Mouse (Mus musculus) embryonic facial prominence, embryonic 11.5 days (tissue): ENCODE measurements at regions not wholly inside any gene's neighbourhood (a gene's known extent, or its start where the extent isn't known, plus 50 kb on each side); places are given as distances from the start of the nearest gene placed in this dataset.
"Not testable (repeated sequence)": the region's sequence is repeated elsewhere in the genome, so short reads cannot be mapped to it uniquely, and the experiment has no call there.

Experiments
- ATAC-seq: fragments of 200-750 bp; cut with Nextera tagmentation; replicated peaks from 2 replicates; pipeline ENCODE4 v1.8.0; 2017; ENCODE audit warnings: low read depth; ENCODE audit not compliant: insufficient number of reproducible peaks, low FRiP score, low TSS enrichment
- DNase-seq: peaks from one replicate; pipeline ENCODE4 v3.0.0-alpha.2; 2015; ENCODE audit warnings: low spot score
- H3K27ac ChIP-seq: fragments of 300-500 bp; sonication (generic); replicated peaks from 2 replicates; pipeline ENCODE4 v1.5.1; 2014; ENCODE audit warnings: mild to moderate bottlenecking, low read depth, low read length, control low read depth
- H3K27me3 ChIP-seq: fragments of 300-500 bp; sonication (generic); 2 replicates; pipeline ENCODE4 v1.6.1; 2014; ENCODE audit warnings: mild to moderate bottlenecking, low read length, moderate library complexity, mixed read lengths; ENCODE audit not compliant: control insufficient read depth, insufficient read depth
- H3K36me3 ChIP-seq: fragments of 300-500 bp; sonication (generic); replicated peaks from 2 replicates; pipeline ENCODE4 v1.6.1; 2014; ENCODE audit warnings: low read depth, mild to moderate bottlenecking, low read length, moderate library complexity, mixed read lengths; ENCODE audit not compliant: control insufficient read depth, insufficient read depth
- H3K4me1 ChIP-seq: fragments of 300-500 bp; sonication (generic); 2 replicates; pipeline ENCODE4 v1.6.1; 2014; ENCODE audit warnings: low read length, mixed read lengths; ENCODE audit not compliant: control insufficient read depth, insufficient read depth
- H3K4me2 ChIP-seq: fragments of 300-500 bp; sonication (generic); 2 replicates; pipeline ENCODE4 v1.6.1; 2014; ENCODE audit warnings: low read depth, mild to moderate bottlenecking, control low read depth, low read length, moderate library complexity
- H3K4me3 ChIP-seq: fragments of 300-500 bp; sonication (generic); 2 replicates; pipeline ENCODE4 v1.5.1; 2014; ENCODE audit warnings: low read depth, low read length, control low read depth
- H3K9ac ChIP-seq: fragments of 300-500 bp; sonication (generic); replicated peaks from 2 replicates; pipeline ENCODE4 v1.6.1; 2014; ENCODE audit warnings: mild to moderate bottlenecking, control low read depth, low read length
- H3K9me3 ChIP-seq: fragments of 300-500 bp; sonication (generic); replicated peaks from 2 replicates; pipeline ENCODE4 v1.6.1; 2016; ENCODE audit warnings: mild to moderate bottlenecking, low read length, inconsistent platforms, mixed read lengths; ENCODE audit not compliant: control insufficient read depth
- WGBS: fragments of 180-500 bp; shearing (Covaris S2); extraction: QIAGEN DNeasy Blood & Tissue Kit; methylation state at CpG from one replicate; pipeline ENCODE4 v1.1.7; 2014; 5-methylcytosine and 5-hydroxymethylcytosine counted together

GRCm38 (mm10) chr11:26739732-26740131 lies 145.9 kb upstream of the Vrk2 start:
- Histone ChIP-seq H3K27ac (no peak overlapping the region), H3K36me3 (no peaks in the 10 kb centered on the region), H3K4me2 (no peak overlapping the region), H3K9ac (no peak overlapping the region), H3K9me3 (no peaks in the 10 kb centered on the region), H3K4me1 (no peaks in the 10 kb centered on the region), H3K4me3 (no peak overlapping the region), H3K27me3 (no peaks in the 10 kb centered on the region)
- DNase-seq (no peak), ATAC-seq (no peak)
- 86% methylated on average over 4 of the region's 4 CpGs for WGBS

DNA sequence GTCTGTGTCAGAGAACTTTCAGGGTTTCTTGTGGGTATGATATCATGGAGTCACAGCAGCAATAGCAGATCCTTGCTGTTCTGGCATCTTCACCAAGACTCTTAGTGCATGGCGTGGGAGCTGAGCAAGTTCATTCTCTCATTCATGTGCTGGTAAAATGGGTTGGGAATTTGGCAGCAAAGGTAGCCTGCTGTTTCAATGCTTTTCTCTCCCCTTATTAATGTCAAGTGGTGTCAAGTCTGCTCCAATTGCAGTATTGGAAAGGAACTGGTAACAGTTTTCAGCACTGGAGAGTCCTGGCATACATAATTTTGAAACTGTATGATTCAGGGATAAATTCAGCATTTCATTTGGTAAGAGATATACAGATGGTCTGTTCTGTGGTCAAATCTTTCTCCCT lies 133.2 kb upstream of the Vrk2 start:
- WGBS = 80% methylated on average over 1 of the region's 1 CpGs
- DNase-seq = no peak

DNA sequence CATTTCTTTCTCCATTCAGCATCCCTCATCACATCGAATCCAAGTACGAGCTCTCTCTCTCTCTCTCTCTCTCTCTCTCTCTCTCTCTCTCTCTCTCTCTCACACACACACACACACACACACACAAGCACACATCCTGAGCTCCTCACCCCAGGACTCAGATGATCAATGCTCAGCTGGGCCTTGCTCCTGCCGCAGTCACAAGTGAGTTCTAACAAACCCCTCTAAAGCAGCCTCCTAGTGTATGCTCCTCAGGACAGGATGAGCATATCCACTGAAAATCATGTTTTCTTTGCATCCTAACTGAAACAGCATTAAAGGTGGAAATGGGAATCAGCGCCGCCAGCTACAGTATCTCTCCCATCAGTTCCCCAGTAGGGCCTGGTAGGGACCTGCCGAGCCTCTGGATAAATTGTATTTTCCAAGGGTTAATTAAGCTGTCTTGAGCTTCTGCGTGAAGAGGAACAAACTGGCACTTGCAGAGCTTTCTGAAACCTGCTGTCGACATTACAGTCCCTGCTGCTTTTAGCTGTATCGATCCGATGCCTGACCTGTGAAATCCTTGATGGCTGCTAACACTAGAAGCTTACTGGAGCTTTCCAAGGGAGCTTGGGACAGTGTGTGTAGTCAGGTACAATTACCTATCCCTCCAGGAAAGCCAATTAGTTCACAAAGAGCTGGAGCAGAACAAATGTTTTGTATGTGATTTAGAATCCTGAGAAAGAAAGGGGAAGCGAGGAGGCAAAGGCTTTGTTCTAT lies 131.3 kb upstream of the Vrk2 start:
- ATAC-seq (no peak), DNase-seq (no peak)
- H3K9ac ChIP-seq = no peak overlapping the region
- H3K4me3 ChIP-seq = no peak overlapping the region
- H3K4me1 ChIP-seq = no peaks in the 10 kb centered on the region
- H3K9me3 ChIP-seq = no peaks in the 10 kb centered on the region
- no peaks in the 10 kb centered on the region for H3K36me3 ChIP-seq
- no peak overlapping the region for H3K4me2 ChIP-seq
- 75% methylated on average over 11 of the region's 11 CpGs for WGBS
- H3K27ac ChIP-seq = no peak overlapping the region
- no peaks in the 10 kb centered on the region for H3K27me3 ChIP-seq

More for the DNA sequence above, 133.2 kb upstream of the Vrk2 start:
- H3K4me2 ChIP-seq = no peak overlapping the region
- no peak overlapping the region for H3K4me3 ChIP-seq
- no peak overlapping the region for H3K27ac ChIP-seq
- H3K9ac ChIP-seq = no peak overlapping the region
- no peaks in the 10 kb centered on the region for H3K9me3 ChIP-seq
- ATAC-seq = no peak
- H3K27me3 ChIP-seq = no peaks in the 10 kb centered on the region
- no peaks in the 10 kb centered on the region for H3K36me3 ChIP-seq
- no peaks in the 10 kb centered on the region for H3K4me1 ChIP-seq

- Histone ChIP-seq H3K9ac (no peak overlapping the region), H3K4me1 (no peaks in the 10 kb centered on the region), H3K27me3 (no peaks in the 10 kb centered on the region), H3K4me3 (no peak overlapping the region), H3K9me3 (no peaks in the 10 kb centered on the region), H3K4me2 (no peak overlapping the region), H3K36me3 (no peaks in the 10 kb centered on the region), H3K27ac (no peak overlapping the region)
- no peak for ATAC-seq
- 61% methylated on average over 3 of the region's 3 CpGs for WGBS
- DNase-seq = no peak
These were observed 128.5 kb upstream of the Vrk2 start for GRCm38 (mm10) chr11:26722292-26722691.

GRCm38 (mm10) chr11:26721173-26721572 lies 127.4 kb upstream of the Vrk2 start:
- no peak overlapping the region for H3K4me3 ChIP-seq
- no peak overlapping the region for H3K4me2 ChIP-seq
- H3K27me3 ChIP-seq = no peaks in the 10 kb centered on the region
- H3K36me3 ChIP-seq = no peaks in the 10 kb centered on the region
- no peaks in the 10 kb centered on the region for H3K4me1 ChIP-seq
- H3K9ac ChIP-seq = no peak overlapping the region
- ATAC-seq (no peak), DNase-seq (no peak)
- no peak overlapping the region for H3K27ac ChIP-seq
- H3K9me3 ChIP-seq = no peaks in the 10 kb centered on the region
- WGBS = 94% methylated on average over 3 of the region's 3 CpGs

GRCm38 (mm10) chr11:26711237-26711636 lies 117.4 kb upstream of the Vrk2 start:
- H3K4me1 ChIP-seq, H3K27ac ChIP-seq, H3K9ac ChIP-seq, H3K9me3 ChIP-seq, H3K27me3 ChIP-seq, ATAC-seq, DNase-seq, H3K36me3 ChIP-seq, H3K4me2 ChIP-seq, H3K4me3 ChIP-seq: not testable (repeated sequence)
- WGBS = 81% methylated on average over 2 of the region's 2 CpGs

DNA sequence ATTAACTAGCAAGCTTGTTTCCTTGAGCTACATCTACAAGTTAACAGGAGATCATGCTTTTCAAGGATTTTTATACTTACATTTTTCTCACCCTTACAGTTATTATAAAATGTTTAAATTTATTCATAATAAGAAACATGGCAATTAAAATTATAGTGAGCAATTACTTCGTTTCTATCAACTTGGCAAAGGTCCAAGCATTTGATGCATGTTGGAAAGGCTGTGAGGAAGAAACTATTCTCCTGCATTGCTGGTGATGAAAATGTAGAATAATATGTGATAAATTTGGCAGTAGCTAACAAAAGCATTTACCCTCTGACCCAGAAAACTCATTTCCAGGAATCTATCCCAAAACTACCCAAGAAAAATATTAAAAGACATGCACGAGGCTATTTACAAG lies 114.8 kb upstream of the Vrk2 start:
- H3K9ac ChIP-seq = no peak overlapping the region
- no peak overlapping the region for H3K4me2 ChIP-seq
- no peak overlapping the region for H3K4me3 ChIP-seq
- no peaks in the 10 kb centered on the region for H3K4me1 ChIP-seq
- no peaks in the 10 kb centered on the region for H3K36me3 ChIP-seq
- H3K9me3 ChIP-seq = no peaks in the 10 kb centered on the region
- WGBS = 71% methylated on average over 2 of the region's 2 CpGs
- ATAC-seq (no peak), DNase-seq (no peak)
- no peak overlapping the region for H3K27ac ChIP-seq
- no peaks in the 10 kb centered on the region for H3K27me3 ChIP-seq

- no peaks in the 10 kb centered on the region for H3K27me3 ChIP-seq
- H3K9ac ChIP-seq = no peak overlapping the region
- no peak overlapping the region for H3K4me2 ChIP-seq
- no peak for DNase-seq
- H3K36me3 ChIP-seq = no peaks in the 10 kb centered on the region
- H3K4me3 ChIP-seq = no peak overlapping the region
- no peaks in the 10 kb centered on the region for H3K4me1 ChIP-seq
- no peak for ATAC-seq
- H3K9me3 ChIP-seq = no peaks in the 10 kb centered on the region
- H3K27ac ChIP-seq = no peak overlapping the region
These were observed 90.1 kb upstream of the Vrk2 start for GRCm38 (mm10) chr11:26683850-26684249.
